Mouse (Mus musculus) kidney, embryonic 16.5 days (tissue): Measurements from ENCODE around the gene Hmg20a. TPM values are rescaled to one million over a fixed set of nuclear protein-coding genes. Genes with fewer than 3 reads are reported as not detected.
"Not testable (repeated sequence)": the region's sequence is repeated elsewhere in the genome, so short reads cannot be mapped to it uniquely, and the experiment has no call there.

Experiments used
- ATAC-seq: fragments of 200-750 bp; cut with Nextera tagmentation; 2 replicates; pipeline ENCODE4 v1.8.0; 2017; ENCODE audit warnings: moderate TSS enrichment; ENCODE audit not compliant: low FRiP score, low TSS enrichment
- H3K27ac ChIP-seq: fragments of 300-500 bp; sonication (generic); 2 replicates; pipeline ENCODE4 v1.5.1; 2014; ENCODE audit warnings: low read length
- H3K27me3 ChIP-seq: fragments of 300-500 bp; sonication (generic); 2 replicates; pipeline ENCODE4 v1.6.1; 2014; ENCODE audit warnings: low read length, control low read depth, mixed read lengths; ENCODE audit not compliant: insufficient read depth
- H3K36me3 ChIP-seq: fragments of 300-500 bp; sonication (generic); 2 replicates; pipeline ENCODE4 v1.6.1; 2014; ENCODE audit warnings: low read length, control low read depth, mixed read lengths; ENCODE audit not compliant: insufficient read depth
- H3K4me1 ChIP-seq: fragments of 300-500 bp; sonication (generic); 2 replicates; pipeline ENCODE4 v1.6.1; 2014; ENCODE audit warnings: low read length, control low read depth, mixed read lengths; ENCODE audit not compliant: insufficient read depth
- H3K4me2 ChIP-seq: fragments of 300-500 bp; sonication (generic); replicated peaks from 2 replicates; pipeline ENCODE4 v1.6.1; 2014; ENCODE audit warnings: low read depth, low read length
- H3K4me3 ChIP-seq: fragments of 300-500 bp; sonication (generic); 2 replicates; pipeline ENCODE4 v1.5.1; 2014; ENCODE audit warnings: mild to moderate bottlenecking, low read length
- H3K9ac ChIP-seq: fragments of 300-500 bp; sonication (generic); replicated peaks from 2 replicates; pipeline ENCODE4 v1.6.1; 2014; ENCODE audit warnings: low read length
- H3K9me3 ChIP-seq: fragments of 300-500 bp; sonication (generic); 2 replicates; pipeline ENCODE4 v1.6.1; 2016; ENCODE audit warnings: low read length, control low read depth
- WGBS: fragments of 180-500 bp; shearing (Covaris S2); extraction: QIAGEN DNeasy Blood & Tissue Kit; methylation state at CpG from one replicate; pipeline ENCODE4 v1.1.7; 2014; 5-methylcytosine and 5-hydroxymethylcytosine counted together
- polyA plus RNA-seq: library from polyadenylated mRNA; unstranded; fragments of >200 nt; fragmentation: Nextera tagmentation; extraction: Ambion mirVana; gene quantifications from 2 replicates; pipeline ENCODE4 v1.2.1, GENCODE M21; 2015

The Hmg20a gene
- polyA plus RNA-seq, 1 experiment from 2014 or later, result 59.7 TPM

- no peak for ATAC-seq
- Histone ChIP-seq H3K9me3 (no peaks in the 10 kb centered on the region), H3K27me3 (no peaks in the 10 kb centered on the region), H3K4me1 (no peaks in the 10 kb centered on the region), H3K4me3 (no peak overlapping the region), H3K4me2 (no peak overlapping the region), H3K27ac (no peak overlapping the region), H3K9ac (no peak overlapping the region), H3K36me3 (no peaks in the 10 kb centered on the region)
- 81% methylated on average over 5 of the region's 5 CpGs for WGBS
Observed at GRCm38 (mm10) chr9:56435821-56436526, 17.6 kb downstream of the Hmg20a start.

DNA sequence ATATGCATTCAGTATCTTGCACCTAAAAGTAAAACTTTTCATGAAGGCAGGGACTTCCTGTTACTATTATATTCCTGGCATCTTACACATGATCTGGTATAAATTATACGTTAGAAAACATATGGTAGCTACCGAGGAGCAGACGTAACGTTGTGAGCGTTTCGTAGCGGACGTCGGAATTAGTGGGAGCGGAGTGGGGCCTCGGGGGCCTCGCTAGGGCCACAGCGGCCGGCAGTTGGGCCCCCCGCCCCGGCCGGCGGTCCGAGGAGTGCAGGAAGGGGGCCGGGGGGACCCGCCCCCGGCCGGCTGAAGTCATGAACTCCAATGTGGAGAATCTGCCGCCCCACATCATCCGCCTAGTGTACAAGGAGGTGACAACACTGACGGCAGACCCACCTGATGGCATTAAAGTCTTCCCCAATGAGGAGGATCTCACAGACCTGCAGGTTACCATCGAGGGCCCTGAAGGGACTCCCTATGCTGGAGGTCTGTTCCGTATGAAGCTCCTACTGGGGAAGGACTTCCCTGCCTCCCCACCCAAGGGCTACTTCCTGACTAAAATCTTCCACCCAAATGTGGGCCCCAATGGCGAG, 19.0 kb downstream of the Hmg20a start:
- 91% methylated on average over 16 of the region's 29 CpGs for WGBS

DNA sequence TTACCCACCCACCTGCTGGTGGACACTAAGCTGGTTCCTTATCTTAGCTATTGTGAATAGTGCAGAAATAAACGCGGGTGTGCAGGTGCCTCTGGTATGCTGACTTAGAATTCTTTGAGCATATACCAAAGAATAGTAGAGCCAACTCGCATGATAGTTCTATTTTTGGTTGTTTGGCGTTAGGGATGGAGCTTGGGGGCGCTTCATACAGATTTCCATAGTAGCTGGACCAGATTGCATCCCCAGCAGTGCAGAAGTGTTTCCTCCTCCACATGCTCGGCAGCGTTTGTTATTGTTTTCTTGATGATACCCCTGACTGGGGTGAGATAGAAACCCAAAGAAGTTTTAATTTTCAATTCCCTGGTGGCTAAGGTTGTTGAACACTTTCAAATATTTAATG, 21.3 kb downstream of the Hmg20a start:
- Histone ChIP-seq H3K9me3 (no peaks in the 10 kb centered on the region), H3K36me3 (no peaks in the 10 kb centered on the region), H3K4me2 (no peak overlapping the region), H3K9ac (no peak overlapping the region), H3K4me3 (no peak overlapping the region), H3K27me3 (no peaks in the 10 kb centered on the region), H3K4me1 (0 out of 2 replicates have a peak, but pooled peaks cover 5% of the 10 kb centered on the region), H3K27ac (no peak overlapping the region)
- 63% methylated on average over 7 of the region's 7 CpGs for WGBS
- no peak for ATAC-seq

More for the DNA sequence above, 19.0 kb downstream of the Hmg20a start:
- H3K4me3 ChIP-seq, H3K9ac ChIP-seq, H3K36me3 ChIP-seq, ATAC-seq, H3K27me3 ChIP-seq, H3K27ac ChIP-seq, H3K9me3 ChIP-seq, H3K4me1 ChIP-seq, H3K4me2 ChIP-seq: not testable (repeated sequence)

DNA sequence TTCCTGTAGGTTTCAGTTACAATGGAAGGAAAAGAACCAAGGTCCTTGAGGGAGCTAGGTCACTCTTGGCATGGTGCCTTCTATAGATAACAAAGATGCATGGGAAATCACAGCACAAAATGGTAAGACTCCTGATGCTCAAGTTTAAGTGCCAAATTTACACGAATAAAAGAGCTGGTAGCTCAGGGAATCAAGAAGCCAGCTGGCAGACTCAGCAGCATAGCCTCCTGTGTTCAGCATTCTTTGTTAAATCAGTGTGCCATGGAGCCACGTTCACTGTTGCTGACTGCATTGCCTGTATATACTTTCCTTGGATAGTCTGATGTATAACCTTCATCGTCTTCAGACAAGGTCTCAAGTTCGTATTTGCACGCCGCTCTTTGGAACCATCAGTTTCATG, 33.2 kb downstream of the Hmg20a start:
- no peak overlapping the region for H3K4me2 ChIP-seq
- no peak overlapping the region for H3K9ac ChIP-seq
- H3K27ac ChIP-seq, result no peak overlapping the region
- no peak overlapping the region for H3K4me3 ChIP-seq
- no peaks in the 10 kb centered on the region for H3K9me3 ChIP-seq
- H3K36me3 ChIP-seq, result 0 out of 2 replicates have a peak, but pooled peaks cover 3% of the 10 kb centered on the region
- no peaks in the 10 kb centered on the region for H3K27me3 ChIP-seq
- no peak for ATAC-seq
- WGBS, result 89% methylated on average over 6 of the region's 6 CpGs
- no peaks in the 10 kb centered on the region for H3K4me1 ChIP-seq

DNA sequence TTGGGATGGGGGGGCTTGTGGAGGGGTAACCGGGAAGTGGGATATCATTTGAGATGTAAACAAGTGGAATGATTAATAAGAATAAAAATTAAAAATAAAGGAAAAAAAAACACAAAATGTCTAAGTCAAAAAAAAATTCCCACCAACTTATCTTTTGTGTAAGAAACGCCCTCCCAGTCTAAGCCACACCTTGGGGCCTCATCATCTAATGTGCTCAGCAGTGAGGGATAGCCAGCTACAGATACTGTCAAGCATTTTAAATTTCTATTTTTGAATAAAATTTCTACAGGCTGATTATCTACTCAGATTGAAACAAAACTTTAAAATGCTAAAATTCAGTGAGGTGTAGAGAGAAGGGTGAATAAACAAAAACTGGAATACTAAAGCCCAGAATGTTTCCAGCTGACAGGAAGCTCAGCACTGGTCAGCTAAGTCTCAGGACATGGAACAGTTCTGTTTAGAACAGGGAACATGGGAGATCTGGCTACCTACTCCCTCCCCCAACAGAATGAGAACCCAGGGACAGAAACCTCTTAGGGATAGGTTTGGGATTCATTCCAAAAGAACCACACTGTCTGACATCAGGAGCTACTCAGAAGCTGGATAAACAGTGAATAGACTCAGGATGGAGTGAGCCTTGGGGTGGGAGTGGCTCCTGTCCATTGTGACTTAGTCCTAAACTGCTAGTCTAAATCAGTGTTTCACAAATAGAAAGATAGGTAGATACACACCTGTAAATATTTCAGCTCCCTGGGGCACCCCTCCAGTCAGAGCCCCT, 34.8 kb downstream of the Hmg20a start:
- Histone ChIP-seq H3K27me3 (no peaks in the 10 kb centered on the region), H3K4me2 (no peak overlapping the region), H3K4me3 (no peak overlapping the region), H3K9me3 (no peaks in the 10 kb centered on the region), H3K36me3 (0 out of 2 replicates have a peak, but pooled peaks cover 3% of the 10 kb centered on the region), H3K27ac (no peak overlapping the region), H3K9ac (no peak overlapping the region), H3K4me1 (no peaks in the 10 kb centered on the region)
- 96% methylated on average over 2 of the region's 2 CpGs for WGBS
- ATAC-seq, result no peak

DNA sequence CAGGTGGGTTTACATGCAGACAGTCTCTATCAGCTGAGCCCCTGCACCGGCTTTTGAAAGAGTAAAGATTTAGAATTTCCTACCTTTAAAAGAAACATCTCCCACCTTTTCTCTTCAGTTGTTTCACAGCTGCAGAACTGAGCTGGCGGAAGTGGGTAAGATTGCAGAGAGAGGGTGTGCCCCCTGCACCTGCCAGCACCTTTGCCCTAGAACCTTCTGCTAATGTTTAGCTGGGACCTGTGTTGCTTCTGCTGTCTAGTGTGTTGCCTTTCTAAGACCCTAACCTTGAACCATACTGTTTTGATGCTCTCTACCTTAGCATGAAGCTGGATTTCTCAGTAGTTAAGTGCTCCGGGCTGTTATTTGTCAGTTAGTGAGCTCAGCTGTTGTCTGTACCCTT, 38.0 kb downstream of the Hmg20a start:
- 96% methylated on average over 3 of the region's 3 CpGs for WGBS
- no peak overlapping the region for H3K4me2 ChIP-seq
- H3K9me3 ChIP-seq, result no peaks in the 10 kb centered on the region
- H3K9ac ChIP-seq, result no peak overlapping the region
- no peak overlapping the region for H3K4me3 ChIP-seq
- no peaks in the 10 kb centered on the region for H3K27me3 ChIP-seq
- 0 out of 2 replicates have a peak, but pooled peaks cover 3% of the 10 kb centered on the region for H3K36me3 ChIP-seq
- H3K27ac ChIP-seq, result no peak overlapping the region
- H3K4me1 ChIP-seq, result peaks cover 7% of the 10 kb centered on the region
- ATAC-seq, result no peak

DNA sequence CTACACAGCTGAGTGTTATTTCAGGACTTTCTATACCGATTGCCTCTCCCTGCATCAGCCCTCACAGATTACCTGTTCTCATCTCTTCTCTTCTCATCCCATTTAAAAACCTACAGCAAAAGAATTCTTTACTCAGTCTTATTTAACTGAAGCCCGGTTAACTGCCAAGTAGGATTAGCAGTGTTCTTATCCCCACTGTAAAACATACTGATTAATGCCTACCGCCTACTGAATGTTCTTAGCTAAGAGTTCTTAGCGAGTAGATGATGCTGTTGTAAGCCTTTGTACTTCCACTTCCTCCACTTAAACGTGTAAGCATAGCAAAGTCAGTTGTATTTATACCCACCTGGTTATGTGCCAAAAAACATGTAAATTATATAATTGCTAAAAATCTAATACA, 42.6 kb downstream of the Hmg20a start:
- Histone ChIP-seq H3K9me3 (no peaks in the 10 kb centered on the region), H3K36me3 (no peaks in the 10 kb centered on the region), H3K27me3 (no peaks in the 10 kb centered on the region), H3K4me2 (no peak overlapping the region), H3K9ac (no peak overlapping the region), H3K27ac (no peak overlapping the region), H3K4me1 (peaks cover 43% of the 10 kb centered on the region), H3K4me3 (no peak overlapping the region)
- ATAC-seq, result no peak
- 78% methylated on average over 5 of the region's 5 CpGs for WGBS

DNA sequence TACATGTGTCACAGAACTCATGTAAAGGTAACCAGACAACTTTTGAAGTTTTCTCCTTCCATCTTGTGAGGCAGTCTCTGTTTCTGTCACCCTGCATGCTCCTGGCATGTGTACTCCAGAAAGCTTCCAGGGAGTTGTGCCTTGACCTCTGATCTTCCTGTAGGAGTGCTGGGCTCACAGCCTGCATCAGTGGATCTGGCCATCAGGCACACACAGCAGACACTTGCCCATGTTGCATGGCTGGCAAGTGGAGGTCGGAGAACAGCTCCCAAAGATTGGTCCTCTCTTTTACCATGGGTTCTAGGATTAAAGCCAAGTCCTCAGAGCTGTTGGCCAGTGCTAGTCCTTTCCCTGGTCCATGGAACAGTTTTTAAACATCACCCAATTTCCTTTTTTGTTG, 44.2 kb downstream of the Hmg20a start:
- Histone ChIP-seq H3K4me2 (no peak overlapping the region), H3K36me3 (peaks cover 2% of the 10 kb centered on the region; the same call in 1 of the 2 replicates), H3K4me1 (peaks cover 57% of the 10 kb centered on the region), H3K27ac (peak overlapping the region; percentile 69), H3K9ac (no peak overlapping the region), H3K9me3 (no peaks in the 10 kb centered on the region), H3K4me3 (no peak overlapping the region), H3K27me3 (no peaks in the 10 kb centered on the region)
- 72% methylated on average over 1 of the region's 1 CpGs for WGBS
- ATAC-seq, result no peak

GRCm38 (mm10) chr9:56463046-56463445, 44.6 kb downstream of the Hmg20a start:
- Histone ChIP-seq H3K27ac (peak overlapping the region; percentile 69), H3K4me1 (peaks cover 58% of the 10 kb centered on the region), H3K9me3 (no peaks in the 10 kb centered on the region), H3K9ac (no peak overlapping the region), H3K27me3 (no peaks in the 10 kb centered on the region), H3K4me2 (no peak overlapping the region), H3K4me3 (no peak overlapping the region), H3K36me3 (peaks cover 7% of the 10 kb centered on the region; the same call in 1 of the 2 replicates)
- ATAC-seq, result no peak
- 82% methylated on average over 2 of the region's 2 CpGs for WGBS
